Mouse (Mus musculus) gastrocnemius, adult 18-20 months (tissue): ENCODE results near the gene Nmrk2. TPM values are rescaled to one million over a fixed set of nuclear protein-coding genes. Genes with fewer than 3 reads are reported as not detected.
A peak's percentile ranks its signal among the peaks of the same experiment; 100 is the strongest.
"Not testable (repeated sequence)": the region's sequence is repeated elsewhere in the genome, so short reads cannot be mapped to it uniquely, and the experiment has no call there.

Experiments used
- DNase-seq: peaks from one replicate; pipeline ENCODE4 v3.0.0; 2021; ENCODE audit warnings: low spot score
- long read RNA-seq, 2 experiments: library from polyadenylated mRNA; stranded (forward); transcript quantifications; one replicate each; pipeline ENCODE4 v2.0.0; 2021
- total RNA-seq, 2 experiments: library from RNA; stranded (reverse); gene quantifications; 2 replicates each; pipeline ENCODE4 v1.2.3; 2021

Nmrk2 gene
- 100 to 1,000 TPM in 1 of 2 experiments, 10 to 100 TPM in 1; 59.9 to 118 TPM for total RNA-seq
- long read RNA-seq, experiment 1, transcript Nmrk2-201 (7 exons, 1,854 nt), result major isoform, 567 of 676 reads
- long read RNA-seq, experiment 1, partial matches to known transcripts, result 12 of 676 reads
- long read RNA-seq, experiment 1, other reads (novel, unspliced or antisense), result 97 of 676 reads
- long read RNA-seq, experiment 2, transcript Nmrk2-201 (7 exons, 1,854 nt), result major isoform, 69 of 108 reads
- long read RNA-seq, experiment 2, partial matches to known transcripts, result 4 of 108 reads
- long read RNA-seq, experiment 2, other reads (novel, unspliced or antisense), result 35 of 108 reads

DNA sequence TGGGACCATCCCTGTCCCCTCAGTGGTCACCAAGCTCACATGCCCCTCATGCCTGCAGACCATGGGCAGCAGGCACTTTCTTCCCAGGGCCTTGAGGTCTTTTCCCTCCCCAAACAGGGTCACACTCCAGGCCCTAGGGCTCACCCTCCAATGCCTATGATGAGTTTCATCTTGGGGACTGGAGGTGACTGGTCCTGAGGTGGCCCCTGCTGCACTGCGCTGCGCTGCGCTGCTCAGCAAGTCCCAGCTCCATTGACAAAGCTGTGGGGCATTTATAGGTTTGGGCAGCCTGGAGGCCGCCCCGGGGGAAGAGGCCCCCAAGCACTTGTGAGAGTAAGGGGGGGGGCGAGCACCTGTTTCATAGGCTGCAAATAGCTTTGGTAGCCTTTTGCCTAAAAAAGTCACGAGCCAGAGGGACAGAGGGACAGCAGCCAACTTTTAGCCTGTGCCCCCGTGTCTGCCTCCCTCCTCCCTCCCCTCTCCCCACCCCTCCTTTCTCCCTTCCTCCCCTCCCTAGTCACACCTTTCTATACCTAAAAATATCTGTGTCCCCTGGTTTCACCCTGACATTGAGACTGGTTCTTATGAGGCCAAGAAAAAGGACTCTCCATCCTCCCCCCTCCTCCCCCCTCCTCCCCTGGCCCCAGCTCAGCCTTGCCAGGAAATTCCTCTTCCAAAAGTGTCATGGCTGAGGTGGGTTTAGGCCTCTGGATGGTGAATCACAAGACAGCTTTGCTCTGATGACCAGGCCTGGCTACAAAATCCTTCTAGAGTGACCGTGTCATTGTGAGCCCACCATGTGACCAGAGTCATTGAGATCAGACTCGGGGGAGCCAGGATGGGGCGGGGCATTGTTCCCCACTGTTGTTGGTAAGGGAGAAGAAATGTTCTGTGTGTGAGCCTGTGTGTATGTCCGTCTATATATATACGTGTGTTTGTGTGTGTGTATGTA, at the start of gene Nmrk2:
Gene Nmrk2 (minus strand): TSS at position 245 of the 952 bp plus-strand sequence.
- DNase-seq, result peak; percentile 83

- no peak for DNase-seq
These were observed 47.6 kb upstream of the Nmrk2 start for GRCm38 (mm10) chr10:81249442-81249841.

DNA sequence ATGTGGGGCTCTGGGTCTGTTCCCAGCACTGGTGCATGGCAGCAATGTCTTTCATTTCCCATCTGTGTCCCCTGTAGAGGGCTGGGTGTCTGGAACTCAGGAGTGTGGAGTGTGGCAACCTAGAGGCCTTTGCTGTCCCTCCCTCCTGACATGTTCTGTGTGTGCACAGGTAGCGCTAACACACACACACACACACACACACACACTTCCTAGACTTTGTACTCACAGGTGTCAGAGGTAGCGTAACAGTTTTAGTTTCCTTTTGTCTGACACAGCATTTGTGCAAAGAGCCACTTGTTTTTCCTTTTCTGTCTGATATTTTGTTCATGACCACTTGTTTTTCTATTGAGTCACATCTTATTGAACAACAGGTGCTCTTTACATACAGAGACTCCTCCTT, 46.0 kb upstream of the Nmrk2 start:
- DNase-seq, result no peak

GRCm38 (mm10) chr10:81245166-81245565, 43.3 kb upstream of the Nmrk2 start:
- no peak for DNase-seq

DNA sequence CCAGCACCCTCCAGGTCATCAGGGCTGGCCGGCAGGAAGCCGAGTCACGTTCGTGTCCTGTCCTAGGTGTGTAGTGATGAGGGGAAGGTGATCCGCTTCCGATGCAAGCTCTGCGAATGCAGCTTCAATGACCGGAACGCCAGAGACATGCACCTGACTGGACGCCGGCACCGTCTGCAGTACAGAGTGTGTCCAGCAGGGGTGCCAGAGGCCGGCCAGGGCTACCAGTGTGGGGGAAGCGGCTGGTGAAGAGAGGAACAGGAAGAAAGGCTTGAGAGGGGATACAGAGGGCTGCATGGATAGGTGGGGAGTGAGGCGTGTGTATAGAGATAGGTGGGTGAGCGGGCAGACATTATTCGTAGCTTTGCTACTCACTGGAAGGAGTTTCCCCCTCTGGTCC, 42.7 kb upstream of the Nmrk2 start:
- peak; percentile 77 for DNase-seq

- no peak for DNase-seq
These were observed 42.3 kb upstream of the Nmrk2 start for GRCm38 (mm10) chr10:81244146-81244545.

DNA sequence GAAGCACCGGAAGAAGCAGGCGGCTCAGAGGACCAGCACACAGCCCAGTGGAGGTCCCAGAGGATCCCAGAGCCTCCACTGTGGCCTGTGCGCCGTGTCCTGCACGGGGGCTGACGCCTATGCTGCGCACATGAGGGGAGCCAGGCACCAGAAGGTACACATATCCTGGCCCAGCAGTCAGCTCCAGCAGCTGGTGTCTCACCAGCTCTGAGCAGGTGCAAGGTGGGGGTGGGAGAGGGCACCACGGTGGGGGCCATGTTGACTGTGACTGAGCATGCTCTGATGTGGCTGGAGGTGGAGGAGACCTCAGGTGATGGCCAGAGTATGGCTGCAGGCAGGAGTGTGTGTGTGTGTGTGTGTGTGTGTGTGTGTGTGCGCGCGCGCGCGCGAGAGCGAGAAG, 40.2 kb upstream of the Nmrk2 start:
- DNase-seq, result no peak

DNA sequence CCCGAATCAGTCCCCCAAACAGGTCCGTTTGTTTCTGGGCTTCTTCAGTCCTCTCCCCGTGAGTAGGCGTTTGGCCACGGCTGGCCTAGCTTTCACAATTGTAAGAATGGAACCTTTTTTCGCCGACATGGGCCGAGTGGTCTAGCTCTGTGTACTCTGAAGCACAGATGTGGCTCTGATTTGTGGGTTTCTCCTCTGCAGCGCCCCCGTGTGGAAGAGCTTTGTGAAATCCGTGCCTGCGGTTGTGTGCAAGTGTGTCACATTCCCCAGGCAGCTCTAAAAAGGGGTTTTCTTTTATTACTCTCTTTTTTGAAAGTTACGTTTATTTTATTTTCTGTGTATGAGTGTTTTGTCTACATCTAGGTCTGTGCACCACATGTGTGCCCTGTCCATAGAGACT, 39.0 kb upstream of the Nmrk2 start:
- peak; percentile 36 for DNase-seq

DNA sequence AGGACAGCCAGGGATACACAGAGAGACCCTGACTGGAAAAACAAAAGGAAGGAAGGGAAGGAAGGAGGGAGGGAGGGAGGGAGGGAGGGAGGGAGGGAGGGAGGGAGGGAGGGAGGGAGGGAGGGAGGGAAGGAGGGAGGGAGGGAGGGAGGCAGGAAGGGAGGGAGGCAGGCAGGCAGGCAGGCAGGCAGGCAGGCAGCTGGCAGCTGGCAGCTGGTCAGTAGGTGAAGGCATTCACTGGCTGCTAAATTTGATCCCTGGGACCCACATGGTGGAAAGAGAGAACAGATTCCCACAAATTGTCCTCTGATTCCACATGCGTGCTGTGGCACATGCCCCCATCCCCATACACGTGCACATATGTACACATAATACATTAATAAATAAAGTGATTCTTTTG, 36.8 kb upstream of the Nmrk2 start:
- DNase-seq, result no peak

DNA sequence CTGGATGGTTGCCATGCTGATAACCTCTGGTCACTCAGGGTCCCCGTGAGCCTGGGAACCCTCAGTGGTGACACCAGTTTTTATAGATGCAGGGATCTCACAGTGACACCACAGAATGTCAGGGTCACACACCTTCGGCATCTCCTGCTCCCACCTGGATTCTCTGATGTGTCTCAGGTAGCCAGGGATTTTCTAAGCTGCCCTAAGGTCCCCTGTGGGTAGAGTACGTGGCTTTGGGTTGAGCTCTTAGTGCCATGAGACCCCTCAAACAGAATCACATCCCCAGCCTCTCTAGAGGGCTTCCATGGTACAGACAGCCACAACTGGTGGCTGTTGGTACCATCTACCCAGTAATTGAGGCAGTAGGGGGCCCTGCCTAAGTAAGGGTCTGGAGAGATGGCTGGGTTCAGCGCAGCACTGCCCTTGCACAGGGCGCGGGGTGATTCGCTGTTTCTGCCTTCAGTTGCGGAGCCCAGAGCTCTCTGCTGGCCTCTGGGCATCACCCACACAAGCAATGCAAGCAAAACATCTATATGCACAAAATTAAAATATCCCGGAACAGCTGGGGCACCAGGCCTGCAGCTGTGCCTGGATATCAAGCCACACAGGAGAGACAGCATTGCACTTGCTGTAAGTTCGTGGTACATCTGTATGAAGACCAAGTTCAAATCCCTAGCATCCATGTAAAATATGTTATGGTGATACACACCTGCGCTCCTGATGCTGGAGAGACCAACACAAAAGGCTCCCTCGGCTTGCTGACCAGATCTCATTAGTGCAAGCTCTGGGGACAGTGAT, 34.8 kb upstream of the Nmrk2 start:
- DNase-seq, result no peak

- DNase-seq, result no peak
These were observed 32.4 kb upstream of the Nmrk2 start for GRCm38 (mm10) chr10:81234206-81234605.

GRCm38 (mm10) chr10:81233226-81233585, 31.4 kb upstream of the Nmrk2 start:
- no peak for DNase-seq

GRCm38 (mm10) chr10:81232580-81233225, 30.9 kb upstream of the Nmrk2 start, which contains the start of gene Zfr2:
Gene Zfr2, plus strand, starts transcription at chr10:81233155.
- DNase-seq, result peak; percentile 88

GRCm38 (mm10) chr10:81231436-81231835, 29.6 kb upstream of the Nmrk2 start:
- DNase-seq, result no peak

DNA sequence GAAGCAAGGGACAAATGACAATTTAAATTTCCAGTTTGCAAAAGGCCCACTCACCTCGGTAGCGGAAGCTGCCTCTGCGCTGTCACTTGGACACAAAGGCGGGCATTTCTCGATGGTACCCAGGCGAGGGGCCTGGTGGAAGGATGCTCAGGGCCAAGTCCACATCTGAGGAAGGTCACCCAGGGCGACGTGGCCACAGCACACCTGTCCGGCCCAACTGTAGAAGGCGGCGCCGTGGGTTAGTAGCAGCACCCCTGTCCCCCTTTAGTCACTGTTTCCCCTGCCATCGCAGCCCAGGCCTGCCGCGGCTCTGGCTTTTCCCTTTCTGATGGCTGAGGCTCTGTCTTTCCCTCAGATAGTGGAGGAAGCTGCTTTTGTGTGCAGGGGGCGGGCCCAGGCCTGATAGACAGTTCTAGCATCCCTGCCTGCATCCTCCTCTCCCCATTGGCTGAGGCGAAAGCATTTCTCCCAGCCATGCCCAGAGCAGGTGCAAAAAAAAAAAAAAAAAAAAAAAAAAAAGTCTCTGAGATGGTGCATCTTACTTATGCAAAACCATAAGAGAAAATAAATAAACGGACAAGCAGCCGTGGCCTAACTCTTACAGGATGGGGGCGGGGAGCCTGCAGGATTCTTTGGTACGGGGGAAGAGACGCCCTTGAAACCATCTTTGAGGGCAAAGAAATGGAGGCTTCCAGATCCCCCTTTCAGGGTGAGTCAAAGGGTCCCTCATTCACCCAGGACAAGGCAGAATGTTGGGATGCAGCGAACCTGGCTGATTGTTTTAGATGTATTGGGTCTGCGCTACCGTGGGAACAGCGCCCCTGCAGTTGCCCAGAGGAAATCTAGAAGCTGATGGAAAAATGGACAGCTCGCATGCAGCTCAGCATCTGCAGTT, 28.8 kb upstream of the Nmrk2 start, which contains the start of gene Atcay:
Gene Atcay (minus strand): TSS at position 396 of the 895 bp plus-strand sequence.
- DNase-seq, result no peak

DNA sequence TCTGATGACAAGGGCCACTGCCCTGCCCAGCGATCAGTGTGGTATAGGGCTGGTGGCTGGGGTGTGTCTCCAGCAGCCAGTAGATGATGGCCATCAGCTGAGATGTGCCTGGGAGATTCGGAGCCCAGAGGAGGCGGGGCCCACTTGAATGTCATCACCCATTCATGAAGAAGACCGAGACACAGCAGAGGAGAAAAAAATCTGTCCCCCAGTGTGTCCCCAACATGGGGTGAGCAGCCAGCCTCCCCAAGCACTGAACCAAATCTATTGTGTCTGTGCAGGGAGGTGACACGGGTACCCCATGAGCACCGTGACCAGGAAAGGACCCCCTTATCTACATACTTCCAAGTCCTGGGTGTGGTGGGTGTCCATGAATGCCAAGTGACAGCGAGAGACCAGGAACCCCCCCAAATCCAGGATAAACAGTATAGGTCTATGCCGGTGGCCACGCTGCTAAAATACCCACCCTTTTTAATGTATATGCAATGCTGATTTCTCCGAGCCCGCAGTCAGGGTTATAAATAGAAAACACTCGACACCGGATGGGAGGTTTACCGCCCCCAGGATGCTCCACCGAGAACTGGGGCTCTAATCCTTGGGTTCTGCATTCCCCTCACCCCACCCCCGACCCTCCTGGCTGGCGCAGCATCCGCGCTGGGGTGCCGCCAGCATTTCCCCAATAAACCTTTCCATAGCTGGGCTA, 28.0 kb upstream of the Nmrk2 start:
- DNase-seq, result no peak

- not testable (repeated sequence) for DNase-seq
These were observed 21.9 kb upstream of the Nmrk2 start for GRCm38 (mm10) chr10:81223731-81224130.

DNA sequence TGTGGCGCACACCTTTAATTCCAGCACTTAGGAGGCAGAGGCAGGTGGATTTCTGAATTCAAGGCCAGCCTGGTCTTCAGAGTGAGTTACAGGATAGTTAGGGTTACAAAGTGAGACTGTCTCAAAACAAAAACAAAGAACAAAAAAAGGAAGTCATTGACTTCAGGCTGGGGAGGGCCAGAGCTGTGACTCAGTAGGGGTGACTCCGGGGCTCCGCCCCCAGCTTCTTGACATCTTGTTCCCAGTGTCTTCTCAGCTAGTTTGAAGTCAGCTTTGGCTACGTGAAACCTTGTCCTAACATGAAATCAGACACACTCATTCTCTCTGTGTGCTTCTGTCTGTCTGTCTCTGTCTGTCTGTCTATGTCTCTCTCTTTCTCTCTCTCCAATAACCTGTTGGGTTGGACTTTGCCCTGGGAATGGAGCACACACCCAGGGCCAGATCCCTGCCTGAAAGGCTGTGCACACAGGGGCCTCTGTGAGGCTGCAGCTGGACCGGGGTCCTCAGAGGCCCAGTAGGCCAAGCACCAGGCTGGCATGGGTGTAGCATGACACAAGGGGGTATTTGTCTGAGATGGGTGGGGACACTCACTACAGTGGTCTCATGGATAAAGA, 19.7 kb upstream of the Nmrk2 start:
- DNase-seq, result no peak

DNA sequence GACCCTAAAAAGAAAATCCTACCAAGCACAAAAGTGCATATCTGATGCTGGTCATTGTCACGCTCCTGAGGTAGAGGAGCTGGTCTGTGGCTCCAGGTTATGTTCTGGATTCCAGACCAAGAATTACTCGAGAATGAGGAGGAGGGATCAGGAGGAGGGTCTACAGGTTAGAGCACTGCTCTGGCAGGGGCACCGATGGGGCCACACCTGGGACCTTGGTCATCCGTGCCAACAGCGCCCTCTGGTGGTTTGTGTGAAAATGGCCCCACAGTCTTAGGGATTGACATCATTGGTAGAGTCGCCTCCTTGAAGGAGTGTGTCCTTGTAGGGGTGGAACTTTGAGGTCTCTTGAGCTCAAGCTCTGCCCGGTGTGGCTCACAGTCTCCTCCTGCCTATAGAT, 16.1 kb upstream of the Nmrk2 start:
- peak; percentile 78 for DNase-seq
